Comparison of ENCODE assay signal across 21 mouse cellular contexts in the genomic region with DNA sequence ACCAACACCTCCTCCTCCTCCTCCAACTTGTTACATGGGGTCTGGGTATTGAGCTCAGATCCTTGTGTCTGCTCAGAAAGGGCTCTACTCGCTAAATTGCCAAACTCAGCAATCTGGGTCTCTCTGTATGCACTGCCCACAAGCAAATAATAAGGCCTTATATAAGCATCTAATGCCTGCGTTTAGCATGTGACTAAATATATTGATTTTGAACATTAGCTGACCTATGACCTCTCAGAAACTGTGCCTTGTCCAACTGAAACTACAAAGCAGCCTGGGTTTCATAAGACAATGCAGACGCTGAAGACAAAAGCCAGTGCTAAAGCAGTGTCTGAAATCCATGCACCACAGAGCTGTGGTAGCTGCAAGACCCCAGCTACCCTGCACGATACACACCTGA.
A peak's percentile ranks its signal among the peaks of the same experiment; 100 is the strongest.
DNase-seq lines count a peak whose midpoint lies in the region; ATAC-seq and TF ChIP-seq lines count a peak whose summit lies in the region.
"Had no signal": no experiment of that assay in that cellular context is flagged by ENCODE, and none has a peak within 500 bp of the region (broad histone marks: within the 10 kb centered on the region; RNA-seq: fewer than 3 reads in every experiment).

No protein-coding gene starts in this region.

- H3K4me3 ChIP-seq in heart, embryonic 10.5 days = no peak overlapping the region
- H3K4me3 ChIP-seq in heart, embryonic 12.5 days = no peak overlapping the region
- no peak overlapping the region for H3K4me3 ChIP-seq in liver, postnatal 0 days (ENCODE audit: low read depth, low read length)
- no peak overlapping the region for H3K4me3 ChIP-seq in brown adipose tissue, adult 24 weeks (ENCODE audit: insufficient read depth, low read depth, low read length)
- H3K4me3 ChIP-seq: embryonic facial prominence, embryonic 10.5 days; embryonic facial prominence, embryonic 12.5 days; forebrain, embryonic 13.5 days; forebrain, embryonic 15.5 days had no signal

- peaks cover 43% of the 10 kb centered on the region for H3K4me1 ChIP-seq in heart, embryonic 10.5 days
- H3K4me1 ChIP-seq in heart, embryonic 12.5 days (replicated peaks) = peaks cover 19% of the 10 kb centered on the region
- peaks cover 2% of the 10 kb centered on the region; the same call in 1 of the 2 replicates for H3K4me1 ChIP-seq in liver, postnatal 0 days (ENCODE audit: insufficient read depth)
- H3K4me1 ChIP-seq in brown adipose tissue, adult 24 weeks (ENCODE audit: control insufficient read depth, insufficient read depth, insufficient read length, low read length) = peaks cover 56% of the 10 kb centered on the region
- H3K4me1 ChIP-seq: embryonic facial prominence, embryonic 12.5 days; forebrain, embryonic 13.5 days; forebrain, embryonic 15.5 days had no signal

- TF ChIP-seq EP300 in liver, postnatal 0 days (IDR thresholded peaks at IDR 0.05; ENCODE audit: low read depth) = no peak

- no peak overlapping the region for H3K4me2 ChIP-seq in heart, embryonic 12.5 days
- no peak overlapping the region for H3K4me2 ChIP-seq in liver, postnatal 0 days (ENCODE audit: low read depth, low read length)
- H3K4me2 ChIP-seq: embryonic facial prominence, embryonic 12.5 days; forebrain, embryonic 13.5 days; forebrain, embryonic 15.5 days had no signal

- 82% methylated on average over 4 of the region's 4 CpGs for WGBS in heart, embryonic 10.5 days
- WGBS in heart, embryonic 12.5 days = 83% methylated on average over 4 of the region's 4 CpGs
- 70% methylated on average over 4 of the region's 4 CpGs for WGBS in liver, postnatal 0 days (ENCODE audit: insufficient replicate concordance)

- H3K9ac ChIP-seq in heart, embryonic 12.5 days = no peak overlapping the region
- H3K9ac ChIP-seq in liver, postnatal 0 days (replicated peaks) = no peak overlapping the region
- H3K9ac ChIP-seq: embryonic facial prominence, embryonic 12.5 days; forebrain, embryonic 13.5 days; forebrain, embryonic 15.5 days; forebrain, postnatal 0 days had no signal

- TF ChIP-seq CTCF in liver, postnatal 0 days (IDR thresholded peaks at IDR 0.05; ENCODE audit: low read depth) = no peak

- H3K9me3 ChIP-seq in heart, embryonic 10.5 days = no peaks in the 10 kb centered on the region
- H3K9me3 ChIP-seq in heart, embryonic 12.5 days (replicated peaks) = no peaks in the 10 kb centered on the region
- H3K9me3 ChIP-seq in liver, postnatal 0 days (ENCODE audit: low read length) = no peaks in the 10 kb centered on the region
- H3K9me3 ChIP-seq: embryonic facial prominence, embryonic 10.5 days; embryonic facial prominence, embryonic 12.5 days; forebrain, embryonic 13.5 days; forebrain, embryonic 15.5 days had no signal

- no peaks in the 10 kb centered on the region for H3K36me3 ChIP-seq in heart, embryonic 10.5 days
- H3K36me3 ChIP-seq in heart, embryonic 12.5 days = no peaks in the 10 kb centered on the region
- no peaks in the 10 kb centered on the region for H3K36me3 ChIP-seq in liver, postnatal 0 days (replicated peaks; ENCODE audit: insufficient read depth, low read length)
- H3K36me3 ChIP-seq: embryonic facial prominence, embryonic 10.5 days; embryonic facial prominence, embryonic 12.5 days; forebrain, embryonic 15.5 days had no signal

- no peak for DNase-seq in heart, embryonic 10.5 days (ENCODE audit: low spot score)
- DNase-seq in liver, postnatal 0 days = no peak
- DNase-seq in liver = no peak
- peak; percentile 51 for DNase-seq in induced T-regulatory cell, adult 2 months (ENCODE audit: low read depth)
- DNase-seq in spleen, postnatal 10 days (ENCODE audit: low spot score in 2 of 2) = no peak
- no peak for DNase-seq in embryo, embryonic 10 days (ENCODE audit: low spot score)
- DNase-seq: adrenal gland, adult 2 months; adrenal gland, postnatal 10 days; adrenal gland, postnatal 25 days; cerebellum, adult 11-12 months; cerebellum, adult 2 months; cerebellum, adult 9-11 months; cerebellum, postnatal 14 days; cerebellum, postnatal 36 days; forebrain, postnatal 0 days had no signal

- peak overlapping the region; percentile 65; the same call in 1 of the 2 replicates for H3K27ac ChIP-seq in heart, embryonic 10.5 days
- H3K27ac ChIP-seq in heart, embryonic 12.5 days (ENCODE audit: poor library complexity, severe bottlenecking) = no peak overlapping the region
- H3K27ac ChIP-seq in liver, postnatal 0 days (ENCODE audit: low read depth) = no peak overlapping the region
- peak overlapping the region; percentile 42; the same call in 1 of the 2 replicates for H3K27ac ChIP-seq in brown adipose tissue, adult 24 weeks (replicated peaks; ENCODE audit: low read depth, low read length)
- H3K27ac ChIP-seq: embryonic facial prominence, embryonic 10.5 days; embryonic facial prominence, embryonic 12.5 days; forebrain, embryonic 13.5 days; forebrain, embryonic 15.5 days had no signal

- ATAC-seq in heart, embryonic 12.5 days (ENCODE audit: insufficient number of reproducible peaks, low FRiP score) = no peak
- ATAC-seq in liver, postnatal 0 days = peak; percentile 20; the same call in 1 of the 2 replicates
- ATAC-seq: forebrain, embryonic 13.5 days; forebrain, postnatal 0 days had no signal

- H3K27me3 ChIP-seq in heart, embryonic 10.5 days (ENCODE audit: insufficient read depth, poor library complexity, severe bottlenecking) = no peaks in the 10 kb centered on the region
- H3K27me3 ChIP-seq in heart, embryonic 12.5 days (replicated peaks) = no peaks in the 10 kb centered on the region
- no peaks in the 10 kb centered on the region for H3K27me3 ChIP-seq in liver, postnatal 0 days (ENCODE audit: insufficient read depth, low read length)
- H3K27me3 ChIP-seq: embryonic facial prominence, embryonic 12.5 days; forebrain, embryonic 15.5 days had no signal

Comparison
In these comparisons a context has a peak if more than half of its experiments do, and no peak if none do; other contexts are left out.
1. H3K27ac ChIP-seq: peak in heart, embryonic 10.5 days (single experiment) and brown adipose tissue, adult 24 weeks (single experiment); none in heart, embryonic 12.5 days (single experiment) and liver, postnatal 0 days (single experiment).